Comparison of ENCODE assay signal across 13 mouse cellular contexts in the genomic region with DNA sequence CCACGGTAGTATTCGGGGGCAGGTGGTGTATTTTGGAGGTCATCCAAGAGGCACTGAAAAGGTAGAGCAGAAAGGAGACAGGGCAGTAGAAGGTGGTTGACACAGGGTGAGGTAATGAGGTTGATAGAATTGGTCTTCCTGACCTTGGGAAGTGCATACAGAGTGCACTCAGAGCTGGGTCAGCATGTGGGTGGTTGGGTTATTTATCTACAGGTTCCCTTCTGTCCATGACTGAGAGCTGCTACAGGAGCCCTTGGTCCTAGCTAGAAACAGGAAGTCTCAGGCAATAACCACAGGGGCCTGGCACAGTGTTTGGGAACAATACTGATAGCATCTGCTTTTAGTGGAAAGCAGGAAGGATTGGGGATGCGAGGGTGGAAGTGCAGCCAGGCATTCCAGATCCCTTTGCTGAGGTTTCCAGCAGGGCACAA. TPM values are rescaled to one million over a fixed set of nuclear protein-coding genes. Genes with fewer than 3 reads are reported as not detected.
DNase-seq lines count a peak whose midpoint lies in the region; ATAC-seq lines count a peak whose summit lies in the region.
"Had no signal": no experiment of that assay in that cellular context is flagged by ENCODE, and none has a peak within 500 bp of the region (broad histone marks: within the 10 kb centered on the region; RNA-seq: fewer than 3 reads in every experiment).

No protein-coding gene starts in this region.

- H3K4me1 ChIP-seq in heart, embryonic 16.5 days (ENCODE audit: control insufficient read depth, insufficient read depth, low read length), result peaks cover 9% of the 10 kb centered on the region; the same call in 1 of the 2 replicates
- H3K4me1 ChIP-seq in forebrain, embryonic 12.5 days, result no peaks in the 10 kb centered on the region

- H3K4me2 ChIP-seq in heart, embryonic 16.5 days (ENCODE audit: low read depth, low read length), result no peak overlapping the region
- no peak overlapping the region for H3K4me2 ChIP-seq in forebrain, embryonic 12.5 days
- H3K4me2 ChIP-seq: lung, embryonic 14.5 days had no signal

- H3K9ac ChIP-seq in heart, embryonic 16.5 days (ENCODE audit: low read length), result no peak overlapping the region
- H3K9ac ChIP-seq in forebrain, embryonic 12.5 days, result no peak overlapping the region
- H3K9ac ChIP-seq: lung, embryonic 14.5 days had no signal

- 26% methylated on average over 3 of the region's 3 CpGs for WGBS in heart, embryonic 16.5 days
- 80% methylated on average over 3 of the region's 3 CpGs for WGBS in forebrain, embryonic 12.5 days

- H3K9me3 ChIP-seq in heart, embryonic 16.5 days (replicated peaks; ENCODE audit: control insufficient read depth, low read length), result no peaks in the 10 kb centered on the region
- no peaks in the 10 kb centered on the region for H3K9me3 ChIP-seq in forebrain, embryonic 12.5 days

- H3K36me3 ChIP-seq in heart, embryonic 16.5 days (ENCODE audit: control insufficient read depth, insufficient read depth), result no peaks in the 10 kb centered on the region
- H3K36me3 ChIP-seq in forebrain, embryonic 12.5 days (replicated peaks), result no peaks in the 10 kb centered on the region

- intact Hi-C loops in heart, postnatal 25 days (cut with DNase I), result no loop called here

- H3K27me3 ChIP-seq in heart, embryonic 16.5 days (ENCODE audit: control insufficient read depth, insufficient read depth, low read length), result no peaks in the 10 kb centered on the region
- H3K27me3 ChIP-seq in forebrain, embryonic 12.5 days, result no peaks in the 10 kb centered on the region

- DNase-seq in heart, postnatal 25 days (ENCODE audit: low spot score), result no peak
- peak; percentile 53 for DNase-seq in 3T3-L1 (ENCODE audit: low read depth, low spot score)
- peak; percentile 71 for DNase-seq in cerebellum, adult 8-10 months
- DNase-seq in kidney, adult 9 months, result peak; percentile 14
- DNase-seq in T-cell, adult 2 months (ENCODE audit: low spot score), result no peak
- DNase-seq in neural tube, embryonic 10.5 days (ENCODE audit: extremely low spot score, low spot score), result no peak
- DNase-seq: gastrocnemius, postnatal 14 days; lung, embryonic 14.5 days; right cerebral cortex, postnatal 14 days; thymus, postnatal 4 days had no signal

- H3K4me3 ChIP-seq in heart, embryonic 16.5 days (ENCODE audit: low read length), result no peak overlapping the region
- H3K4me3 ChIP-seq in forebrain, embryonic 12.5 days (replicated peaks), result no peak overlapping the region
- H3K4me3 ChIP-seq: layer of hippocampus, adult 2 months had no signal

- peak; percentile 41; the same call in 1 of the 2 replicates for ATAC-seq in heart, embryonic 16.5 days (replicated peaks; ENCODE audit: extremely low read depth, insufficient read depth, low FRiP score)
- ATAC-seq in forebrain, embryonic 12.5 days (ENCODE audit: low FRiP score), result no peak

- H3K27ac ChIP-seq in heart, embryonic 16.5 days (ENCODE audit: low read length), result no peak overlapping the region
- no peak overlapping the region for H3K27ac ChIP-seq in forebrain, embryonic 12.5 days
- H3K27ac ChIP-seq: layer of hippocampus, adult 2 months had no signal

RNA-seq across cellular contexts. Expression of gene Cst8, which starts 2.9 kb away (rescaled TPM):
- not detected in 2 replicates for polyA plus RNA-seq in heart, embryonic 16.5 days (2015; fragmentation: Nextera tagmentation; extraction: Ambion mirVana)
- total RNA-seq in heart, postnatal 25 days (2021), result not detected
- not detected in 2 replicates for polyA plus RNA-seq in forebrain, embryonic 12.5 days (2016; fragmentation: Nextera tagmentation; extraction: Ambion mirVana)
- total RNA-seq: gastrocnemius, postnatal 14 days; layer of hippocampus, adult 2 months had no signal
- polyA plus RNA-seq: lung, embryonic 14.5 days had no signal

RNA-seq across cellular contexts. Expression of gene Cst12, which starts 12.3 kb away (rescaled TPM):
- not detected in 2 replicates for polyA plus RNA-seq in heart, embryonic 16.5 days (2015; fragmentation: Nextera tagmentation; extraction: Ambion mirVana)
- total RNA-seq in heart, postnatal 25 days (2021), result 1 to 10 TPM in 1 of 2 experiments, under 1 TPM in 1; 0.52 to 2.1 TPM
- polyA plus RNA-seq in forebrain, embryonic 12.5 days (2016; fragmentation: Nextera tagmentation; extraction: Ambion mirVana), result not detected in 2 replicates
- total RNA-seq: gastrocnemius, postnatal 14 days had no signal
- polyA plus RNA-seq: lung, embryonic 14.5 days had no signal

RNA-seq across cellular contexts. Expression of gene Cst13, which starts 18.4 kb away (rescaled TPM):
- polyA plus RNA-seq in heart, embryonic 16.5 days (2015; fragmentation: Nextera tagmentation; extraction: Ambion mirVana), result not detected in 2 replicates
- not detected for total RNA-seq in heart, postnatal 25 days (2021)
- polyA plus RNA-seq in forebrain, embryonic 12.5 days (2016; fragmentation: Nextera tagmentation; extraction: Ambion mirVana), result not detected in 2 replicates
- total RNA-seq: gastrocnemius, postnatal 14 days; layer of hippocampus, adult 2 months had no signal
- polyA plus RNA-seq: lung, embryonic 14.5 days had no signal

RNA-seq across cellular contexts. Expression of gene 8030411F24Rik, which starts 19.7 kb away (rescaled TPM):
- not detected in 2 replicates for polyA plus RNA-seq in heart, embryonic 16.5 days (2015; fragmentation: Nextera tagmentation; extraction: Ambion mirVana)
- not detected for total RNA-seq in heart, postnatal 25 days (2021)
- not detected in 2 replicates for polyA plus RNA-seq in forebrain, embryonic 12.5 days (2016; fragmentation: Nextera tagmentation; extraction: Ambion mirVana)
- total RNA-seq: gastrocnemius, postnatal 14 days; layer of hippocampus, adult 2 months had no signal
- polyA plus RNA-seq: lung, embryonic 14.5 days had no signal

RNA-seq across cellular contexts. Expression of gene Cst11, which starts 30.2 kb away (rescaled TPM):
- not detected in 2 replicates for polyA plus RNA-seq in heart, embryonic 16.5 days (2015; fragmentation: Nextera tagmentation; extraction: Ambion mirVana)
- not detected for total RNA-seq in heart, postnatal 25 days (2021)
- polyA plus RNA-seq in forebrain, embryonic 12.5 days (2016; fragmentation: Nextera tagmentation; extraction: Ambion mirVana), result not detected in 2 replicates
- total RNA-seq: gastrocnemius, postnatal 14 days; layer of hippocampus, adult 2 months had no signal
- polyA plus RNA-seq: lung, embryonic 14.5 days had no signal

Comparison
In these comparisons a context has a peak if more than half of its experiments do, and no peak if none do; other contexts are left out.
1. DNase-seq: peak in 3T3-L1 (single experiment), cerebellum, adult 8-10 months (single experiment) and kidney, adult 9 months (single experiment); none in heart, postnatal 25 days (single experiment), T-cell, adult 2 months (single experiment) and neural tube, embryonic 10.5 days (single experiment).